Mouse (Mus musculus) embryonic facial prominence, embryonic 13.5 days (tissue): ENCODE measurements at regions not wholly inside any gene's neighbourhood (a gene's known extent, or its start where the extent isn't known, plus 50 kb on each side); places are given as distances from the start of the nearest gene placed in this dataset.

Experiments
- ATAC-seq: fragments of 200-750 bp; cut with Nextera tagmentation; 2 replicates; pipeline ENCODE4 v1.8.0; 2017; ENCODE audit warnings: low read depth; ENCODE audit not compliant: insufficient number of reproducible peaks, insufficient read depth, low FRiP score, low TSS enrichment
- H3K27ac ChIP-seq: fragments of 300-500 bp; sonication (generic); 2 replicates; pipeline ENCODE4 v1.5.1; 2015; ENCODE audit warnings: moderate library complexity, mild to moderate bottlenecking, inconsistent platforms
- H3K27me3 ChIP-seq: fragments of 300-500 bp; sonication (generic); 2 replicates; pipeline ENCODE4 v1.6.1; 2015; ENCODE audit warnings: mild to moderate bottlenecking, inconsistent platforms
- H3K36me3 ChIP-seq: fragments of 300-500 bp; sonication (generic); 2 replicates; pipeline ENCODE4 v1.6.1; 2015; ENCODE audit warnings: mild to moderate bottlenecking, inconsistent platforms
- H3K4me1 ChIP-seq: fragments of 300-500 bp; sonication (generic); 2 replicates; pipeline ENCODE4 v1.6.1; 2015; ENCODE audit warnings: inconsistent platforms
- H3K4me2 ChIP-seq: fragments of 300-500 bp; sonication (generic); 2 replicates; pipeline ENCODE4 v1.6.1; 2015; ENCODE audit warnings: moderate library complexity, mild to moderate bottlenecking, inconsistent platforms
- H3K4me3 ChIP-seq: fragments of 300-500 bp; sonication (generic); 2 replicates; pipeline ENCODE4 v1.5.1; 2015; ENCODE audit warnings: mild to moderate bottlenecking, inconsistent platforms
- H3K9ac ChIP-seq: fragments of 300-500 bp; sonication (generic); 2 replicates; pipeline ENCODE4 v1.6.1; 2015; ENCODE audit warnings: mild to moderate bottlenecking, inconsistent platforms
- H3K9me3 ChIP-seq: fragments of 300-500 bp; sonication (generic); 2 replicates; pipeline ENCODE4 v1.6.1; 2016; ENCODE audit warnings: inconsistent platforms
- WGBS: fragments of 180-500 bp; shearing (Covaris S2); methylation state at CpG from one replicate; pipeline ENCODE4 v1.1.7; 2015; ENCODE audit warnings: mixed read lengths; 5-methylcytosine and 5-hydroxymethylcytosine counted together

DNA sequence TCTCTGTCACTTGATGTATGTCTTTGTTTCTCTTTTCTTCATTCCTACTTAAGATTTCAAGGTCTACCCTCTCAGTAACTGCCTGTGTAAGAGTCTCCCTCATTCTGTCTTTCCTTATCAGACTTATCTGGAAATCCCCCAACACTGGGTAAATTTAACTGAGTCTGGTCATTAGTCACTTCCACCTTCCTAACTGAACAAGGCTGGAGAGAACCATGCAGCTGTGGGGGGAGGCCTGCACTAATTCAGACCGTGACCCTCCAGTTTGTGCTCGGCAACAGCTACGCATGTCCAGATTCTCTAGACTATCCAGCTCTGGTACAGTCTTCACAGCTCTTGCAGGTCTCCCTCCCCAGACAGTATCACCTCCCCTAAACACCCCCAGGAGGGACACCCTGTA is 103.3 kb downstream of the Prox1 start:
- no peak overlapping the region for H3K27ac ChIP-seq
- H3K4me2 ChIP-seq: no peak overlapping the region
- no peak overlapping the region for H3K9ac ChIP-seq
- H3K9me3 ChIP-seq: no peaks in the 10 kb centered on the region
- H3K36me3 ChIP-seq: no peaks in the 10 kb centered on the region
- H3K4me3 ChIP-seq: no peak overlapping the region
- no peak for ATAC-seq
- WGBS: 46% methylated on average over 3 of the region's 3 CpGs
- no peaks in the 10 kb centered on the region for H3K4me1 ChIP-seq
- H3K27me3 ChIP-seq: no peaks in the 10 kb centered on the region

DNA sequence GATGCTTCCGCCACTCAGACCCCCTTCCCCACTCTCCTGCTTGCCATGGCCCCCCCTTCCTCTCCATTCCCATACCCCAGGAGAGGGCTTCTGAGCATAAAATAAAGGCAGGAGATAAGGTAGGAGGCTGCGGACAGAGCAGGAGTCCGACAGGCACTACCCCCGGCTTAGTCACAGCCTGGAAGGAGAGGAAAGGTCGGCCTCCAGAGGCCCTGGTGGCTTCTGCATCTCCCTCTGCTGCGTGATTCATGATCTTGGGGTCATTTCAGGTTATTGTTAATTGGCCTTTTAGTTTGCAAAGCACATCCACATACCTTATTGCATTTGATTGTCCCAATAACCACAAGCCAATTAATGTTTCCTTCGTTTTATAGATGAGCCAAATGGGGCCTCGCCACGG is 104.1 kb downstream of the Prox1 start:
- Histone ChIP-seq H3K9ac (no peak overlapping the region), H3K4me2 (no peak overlapping the region), H3K27me3 (no peaks in the 10 kb centered on the region), H3K9me3 (no peaks in the 10 kb centered on the region), H3K27ac (no peak overlapping the region), H3K4me3 (no peak overlapping the region), H3K4me1 (0 out of 2 replicates have a peak, but pooled peaks cover 3% of the 10 kb centered on the region), H3K36me3 (no peaks in the 10 kb centered on the region)
- 74% methylated on average over 9 of the region's 9 CpGs for WGBS
- ATAC-seq: no peak

DNA sequence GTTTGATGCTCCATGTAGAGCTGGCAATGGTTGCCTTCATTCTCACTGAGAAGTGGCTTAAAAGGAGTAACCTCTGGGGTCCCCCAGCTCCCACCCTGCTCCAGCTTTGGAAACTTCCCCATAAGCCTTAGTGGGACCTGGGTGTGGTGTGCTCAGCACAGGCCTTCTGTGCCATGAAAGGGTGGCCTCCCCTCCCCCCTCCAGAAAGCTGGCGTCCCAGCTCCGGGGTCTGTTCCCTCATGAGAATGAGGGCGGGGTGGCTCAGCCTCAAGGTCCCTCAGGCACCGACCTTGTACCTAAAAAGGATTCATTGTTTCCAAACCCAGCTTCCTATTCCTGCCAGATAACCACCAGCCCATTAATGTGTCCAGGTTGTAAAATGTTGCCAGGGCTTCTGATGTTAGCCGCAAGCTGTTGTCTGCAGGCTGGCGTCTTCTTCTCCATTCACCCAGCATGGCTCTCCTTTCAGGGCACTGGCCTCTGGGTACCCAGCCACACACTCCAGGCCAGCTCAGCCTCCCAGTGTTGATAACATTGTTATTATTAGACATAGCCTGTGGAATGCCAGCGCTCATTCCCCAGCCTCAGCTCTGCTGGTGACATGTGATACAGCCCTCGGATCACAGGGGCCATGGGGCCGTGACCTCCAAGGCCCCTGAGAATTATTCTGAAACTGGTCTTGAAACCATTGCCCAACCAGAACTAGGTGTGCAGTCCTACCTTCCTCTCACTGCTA is 108.8 kb downstream of the Prox1 start:
- WGBS: 27% methylated on average over 9 of the region's 9 CpGs
- 0 out of 2 replicates have a peak, but pooled peaks cover 2% of the 10 kb centered on the region for H3K9me3 ChIP-seq
- no peak overlapping the region for H3K9ac ChIP-seq
- ATAC-seq: no peak
- 0 out of 2 replicates have a peak, but pooled peaks cover 3% of the 10 kb centered on the region for H3K4me1 ChIP-seq
- no peak overlapping the region for H3K4me2 ChIP-seq
- no peaks in the 10 kb centered on the region for H3K27me3 ChIP-seq
- H3K4me3 ChIP-seq: no peak overlapping the region
- no peak overlapping the region for H3K27ac ChIP-seq
- H3K36me3 ChIP-seq: no peaks in the 10 kb centered on the region

DNA sequence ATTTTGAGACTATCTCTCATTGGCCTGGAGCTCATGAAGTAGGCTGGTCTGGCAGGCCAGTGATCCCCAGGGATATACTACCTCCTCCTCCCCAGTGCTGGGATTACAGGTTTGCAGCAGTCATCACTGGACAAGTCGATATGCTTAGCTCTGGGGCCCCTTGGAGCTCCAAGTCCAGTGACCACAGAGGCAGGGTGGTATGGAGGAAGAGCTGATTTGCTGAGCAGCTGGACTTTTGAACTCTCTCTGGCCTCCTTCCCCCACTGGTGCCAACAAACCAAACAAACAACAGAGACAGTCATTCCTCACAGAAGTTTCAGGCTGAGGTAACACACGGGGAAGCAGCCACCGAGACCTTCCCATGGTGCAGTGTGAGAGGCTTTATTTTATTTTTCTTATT is 111.5 kb downstream of the Prox1 start:
- no peak overlapping the region for H3K4me2 ChIP-seq
- H3K27ac ChIP-seq: no peak overlapping the region
- H3K4me3 ChIP-seq: no peak overlapping the region
- ATAC-seq: no peak
- H3K9me3 ChIP-seq: 0 out of 2 replicates have a peak, but pooled peaks cover 2% of the 10 kb centered on the region
- H3K4me1 ChIP-seq: 0 out of 2 replicates have a peak, but pooled peaks cover 3% of the 10 kb centered on the region
- no peak overlapping the region for H3K9ac ChIP-seq
- no peaks in the 10 kb centered on the region for H3K27me3 ChIP-seq
- 66% methylated on average over 3 of the region's 3 CpGs for WGBS
- H3K36me3 ChIP-seq: no peaks in the 10 kb centered on the region

DNA sequence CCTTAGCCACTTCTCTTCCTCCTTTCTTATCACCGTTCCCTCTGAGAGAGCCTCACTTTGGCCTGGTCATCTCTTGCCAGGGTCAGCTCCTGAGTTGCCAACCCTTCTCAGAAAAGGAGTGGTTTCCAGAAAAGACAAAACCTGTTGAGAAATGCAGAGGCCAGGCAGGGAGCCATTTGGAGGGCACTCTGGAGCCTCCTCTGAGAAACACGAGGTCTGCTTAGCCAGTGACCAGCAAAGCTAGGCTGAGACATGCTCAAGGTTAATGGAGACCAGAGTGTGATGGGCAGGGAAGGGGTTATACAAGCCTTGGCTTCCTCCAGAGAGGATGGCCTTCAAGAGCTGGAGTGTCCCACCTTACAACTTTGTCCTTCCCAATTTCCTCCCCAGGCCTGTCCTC is 113.6 kb downstream of the Prox1 start:
- Histone ChIP-seq H3K9ac (no peak overlapping the region), H3K4me1 (0 out of 2 replicates have a peak, but pooled peaks cover 3% of the 10 kb centered on the region), H3K36me3 (no peaks in the 10 kb centered on the region), H3K9me3 (0 out of 2 replicates have a peak, but pooled peaks cover 2% of the 10 kb centered on the region), H3K4me2 (no peak overlapping the region), H3K4me3 (no peak overlapping the region), H3K27me3 (no peaks in the 10 kb centered on the region), H3K27ac (no peak overlapping the region)
- no peak for ATAC-seq
- WGBS: 89% methylated on average over 2 of the region's 2 CpGs

DNA sequence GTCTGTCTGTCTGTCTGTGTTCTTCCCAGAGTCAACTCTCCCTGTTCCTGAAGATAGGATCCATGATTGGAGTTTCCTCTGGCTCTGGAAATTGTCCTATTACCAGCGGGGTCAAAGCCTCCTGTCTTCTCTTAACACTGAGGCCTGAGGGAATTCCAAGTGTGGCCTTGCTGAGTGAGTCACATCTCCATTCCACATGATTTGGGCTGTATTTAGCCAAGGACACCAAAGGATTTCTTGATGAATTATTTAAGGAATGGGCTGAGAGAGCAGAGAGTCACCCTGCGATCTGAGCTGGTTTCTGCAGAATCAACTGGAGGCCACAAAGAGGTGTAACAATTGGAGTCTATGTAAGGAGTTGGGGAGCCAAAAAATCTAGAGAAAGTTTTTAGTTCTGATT is 118.6 kb downstream of the Prox1 start:
- ATAC-seq: no peak

DNA sequence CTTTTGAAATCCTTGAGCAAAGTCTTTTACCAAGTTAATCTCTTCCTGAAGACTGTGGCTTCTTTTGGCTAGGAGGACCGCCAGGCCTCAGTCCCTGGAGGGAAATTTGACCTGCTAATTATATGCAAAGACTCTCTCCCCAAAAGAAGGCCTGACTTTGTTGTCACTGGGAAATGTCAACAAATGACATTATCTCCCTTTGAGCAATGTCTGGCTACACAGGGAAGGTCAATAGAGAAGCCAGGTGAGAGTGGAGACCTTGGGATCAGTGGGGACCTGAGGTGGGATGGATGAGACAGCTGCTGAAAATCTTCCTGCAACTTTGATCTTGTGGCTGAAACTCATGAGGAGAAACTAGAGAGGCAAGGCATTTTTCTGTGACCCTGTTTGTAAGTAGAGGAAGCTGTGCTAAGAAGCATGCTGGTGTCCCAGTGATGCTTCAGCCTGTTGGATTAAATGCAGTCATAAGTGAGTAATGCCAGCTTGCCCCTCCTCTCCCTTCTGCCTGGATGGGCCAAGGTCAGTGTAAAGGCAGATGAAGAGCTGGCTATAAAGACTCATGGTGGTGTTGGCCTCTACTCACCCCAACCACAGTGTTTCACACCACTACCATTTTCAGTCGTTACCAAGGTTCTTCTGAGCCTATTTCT is 121.9 kb downstream of the Prox1 start:
- Histone ChIP-seq H3K4me3 (no peak overlapping the region), H3K9me3 (peaks cover 5% of the 10 kb centered on the region), H3K36me3 (no peaks in the 10 kb centered on the region), H3K27ac (no peak overlapping the region), H3K27me3 (no peaks in the 10 kb centered on the region), H3K4me2 (no peak overlapping the region), H3K4me1 (0 out of 2 replicates have a peak, but pooled peaks cover 3% of the 10 kb centered on the region), H3K9ac (no peak overlapping the region)
- no peak for ATAC-seq
- 57% methylated on average over 2 of the region's 2 CpGs for WGBS

More for the DNA sequence above, 118.6 kb downstream of the Prox1 start:
- 84% methylated on average over 2 of the region's 2 CpGs for WGBS
- H3K4me2 ChIP-seq: no peak overlapping the region
- H3K36me3 ChIP-seq: no peaks in the 10 kb centered on the region
- no peak overlapping the region for H3K27ac ChIP-seq
- no peak overlapping the region for H3K4me3 ChIP-seq
- peaks cover 5% of the 10 kb centered on the region for H3K9me3 ChIP-seq
- H3K27me3 ChIP-seq: no peaks in the 10 kb centered on the region
- H3K9ac ChIP-seq: no peak overlapping the region
- no peaks in the 10 kb centered on the region for H3K4me1 ChIP-seq

DNA sequence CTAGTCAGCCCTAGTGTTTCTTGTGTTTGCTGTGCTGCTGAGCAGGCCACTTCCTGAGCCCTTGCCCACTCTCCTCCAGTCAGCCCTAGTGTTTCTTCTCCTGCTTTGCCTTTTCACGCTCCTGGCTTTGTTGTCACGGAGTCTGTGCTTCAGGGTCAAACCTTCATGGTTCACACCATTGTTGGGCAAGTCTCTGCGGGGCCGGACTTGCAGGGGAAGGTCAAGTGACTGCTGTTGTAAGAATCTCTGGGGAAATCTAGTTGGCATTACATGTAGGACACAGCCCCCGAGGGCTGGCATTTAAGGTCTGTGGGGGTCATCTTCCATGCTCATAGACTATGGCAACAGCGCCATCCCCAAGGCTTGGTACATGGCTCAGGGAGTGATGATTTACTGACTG is 123.3 kb downstream of the Prox1 start:
- no peak overlapping the region for H3K4me3 ChIP-seq
- no peak overlapping the region for H3K9ac ChIP-seq
- H3K27me3 ChIP-seq: no peaks in the 10 kb centered on the region
- H3K36me3 ChIP-seq: no peaks in the 10 kb centered on the region
- H3K27ac ChIP-seq: no peak overlapping the region
- 80% methylated on average over 6 of the region's 6 CpGs for WGBS
- H3K4me1 ChIP-seq: 0 out of 2 replicates have a peak, but pooled peaks cover 3% of the 10 kb centered on the region
- H3K9me3 ChIP-seq: peaks cover 5% of the 10 kb centered on the region
- no peak for ATAC-seq
- no peak overlapping the region for H3K4me2 ChIP-seq

DNA sequence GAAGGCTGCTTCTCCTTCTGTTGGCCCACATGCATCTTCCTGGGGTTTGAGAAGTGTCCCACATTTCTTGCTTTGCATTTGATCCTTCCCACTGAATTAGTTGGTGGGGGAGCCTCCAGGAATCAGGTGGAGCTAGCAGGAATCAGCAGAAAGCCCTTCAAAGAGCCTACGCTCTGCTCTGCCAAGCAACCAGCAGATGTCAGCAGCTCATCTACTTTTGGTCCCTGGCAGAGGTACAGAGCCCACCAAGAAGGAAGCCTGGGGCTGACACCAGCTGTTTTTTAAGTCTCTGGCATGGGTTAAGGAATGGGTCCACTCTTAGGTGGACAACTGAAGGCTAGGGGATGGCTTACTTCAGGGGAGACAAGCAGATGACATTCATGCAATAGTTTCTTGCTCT is 123.6 kb upstream of the Smyd2 start:
- Histone ChIP-seq H3K9me3 (peaks cover 5% of the 10 kb centered on the region), H3K27ac (no peak overlapping the region), H3K4me2 (no peak overlapping the region), H3K27me3 (no peaks in the 10 kb centered on the region), H3K4me3 (no peak overlapping the region), H3K9ac (no peak overlapping the region), H3K4me1 (0 out of 2 replicates have a peak, but pooled peaks cover 3% of the 10 kb centered on the region), H3K36me3 (no peaks in the 10 kb centered on the region)
- no peak for ATAC-seq
- WGBS: 38% methylated on average over 1 of the region's 1 CpGs

DNA sequence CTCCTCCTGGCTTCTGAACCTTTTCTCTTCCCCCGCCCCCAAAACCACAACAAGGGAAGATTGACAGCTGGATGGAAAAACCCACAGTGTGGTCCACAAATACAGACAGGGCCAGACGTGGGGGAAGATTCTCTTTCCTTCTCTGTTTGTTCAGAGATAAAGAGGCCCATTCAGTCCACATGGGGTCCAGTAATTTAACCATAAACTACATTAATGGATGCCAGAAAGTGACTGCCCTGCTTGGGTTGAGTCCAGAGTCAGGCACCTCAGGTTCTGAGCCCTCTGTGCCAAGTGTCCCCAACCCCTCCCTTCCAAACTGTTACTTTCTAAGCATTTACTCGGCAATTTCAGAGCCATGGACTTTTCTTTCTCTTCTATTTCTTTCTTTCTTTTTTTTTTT is 121.9 kb upstream of the Smyd2 start:
- 0 out of 2 replicates have a peak, but pooled peaks cover 3% of the 10 kb centered on the region for H3K4me1 ChIP-seq
- no peaks in the 10 kb centered on the region for H3K9me3 ChIP-seq
- 49% methylated on average over 3 of the region's 3 CpGs for WGBS
- H3K27me3 ChIP-seq: no peaks in the 10 kb centered on the region
- no peaks in the 10 kb centered on the region for H3K36me3 ChIP-seq
- H3K4me2 ChIP-seq: no peak overlapping the region
- H3K9ac ChIP-seq: no peak overlapping the region
- no peak for ATAC-seq
- H3K4me3 ChIP-seq: no peak overlapping the region
- H3K27ac ChIP-seq: no peak overlapping the region

DNA sequence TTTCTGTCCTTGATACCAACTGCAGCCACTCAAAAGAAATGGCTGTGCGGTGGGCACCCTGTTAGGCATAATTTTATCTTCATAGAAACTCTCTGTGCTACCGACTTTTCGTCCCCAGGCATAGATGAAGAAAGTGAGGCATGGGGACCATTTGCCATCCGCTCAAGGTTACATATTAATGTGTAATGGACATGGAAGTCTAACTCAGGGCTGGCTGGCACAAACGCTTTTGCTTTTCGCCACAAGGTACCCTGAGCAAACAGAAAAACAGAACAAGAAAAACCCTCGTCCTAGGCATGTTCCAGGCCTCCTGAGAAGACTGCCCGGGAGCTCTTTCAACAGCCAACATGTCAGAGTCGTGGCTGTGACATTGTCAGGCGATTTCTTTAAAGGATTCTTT is 121.0 kb upstream of the Smyd2 start:
- Histone ChIP-seq H3K27ac (no peak overlapping the region), H3K9me3 (no peaks in the 10 kb centered on the region), H3K4me2 (no peak overlapping the region), H3K9ac (no peak overlapping the region), H3K27me3 (no peaks in the 10 kb centered on the region), H3K4me3 (no peak overlapping the region), H3K36me3 (no peaks in the 10 kb centered on the region), H3K4me1 (0 out of 2 replicates have a peak, but pooled peaks cover 6% of the 10 kb centered on the region)
- no peak for ATAC-seq
- 81% methylated on average over 10 of the region's 10 CpGs for WGBS

DNA sequence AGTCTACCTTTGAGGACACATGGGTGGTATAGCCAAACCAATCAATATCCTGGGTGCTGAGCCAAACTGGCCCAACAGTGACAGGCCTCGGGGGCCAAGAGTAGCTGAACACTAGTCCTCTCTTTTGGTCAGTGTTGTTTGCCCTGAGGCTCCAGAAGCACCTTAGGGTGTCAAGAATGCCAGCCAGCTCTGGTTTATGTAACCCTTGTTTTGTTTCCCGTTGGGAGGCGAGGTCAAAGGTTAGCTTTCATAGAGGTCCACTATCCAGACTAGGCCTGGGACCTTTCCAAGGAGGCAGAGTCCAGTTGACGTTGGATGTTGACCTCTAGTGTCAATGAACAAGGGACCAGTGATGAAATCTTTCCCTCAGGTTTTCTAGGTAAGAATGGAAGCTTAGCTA is 120.0 kb upstream of the Smyd2 start:
- Histone ChIP-seq H3K36me3 (no peaks in the 10 kb centered on the region), H3K27ac (no peak overlapping the region), H3K4me3 (no peak overlapping the region), H3K27me3 (no peaks in the 10 kb centered on the region), H3K9me3 (no peaks in the 10 kb centered on the region), H3K4me1 (0 out of 2 replicates have a peak, but pooled peaks cover 9% of the 10 kb centered on the region), H3K4me2 (no peak overlapping the region), H3K9ac (no peak overlapping the region)
- ATAC-seq: no peak
- WGBS: 67% methylated on average over 4 of the region's 4 CpGs
